Mouse (Mus musculus): ENCODE results near the gene Lef1. TPM values are rescaled to one million over a fixed set of nuclear protein-coding genes. Genes with fewer than 3 reads are reported as not detected.

Lef1 gene
- 27.7 and 48.5 TPM in 2 replicates for polyA plus RNA-seq (2012; rRNA removed; ENCODE audit: low replicate concordance)

GRCm38 (mm10) chr3:131110191-131111150, at the start of gene Lef1:
TSS of gene Lef1 (plus strand) at chr3:131110471.

GRCm38 (mm10) chr3:131271559-131272373, 161.5 kb downstream of the Lef1 start, which contains the start of gene Hadh:
TSS of gene Hadh (minus strand) at chr3:131272101.

Other genes with a start within 250 kb of the Lef1 start
- 262 and 359 TPM in 2 replicates for gene Hadh, start 161.6 kb downstream of the Lef1 start, polyA plus RNA-seq (2012; rRNA removed; ENCODE audit: low replicate concordance)
- 6.9 and 10.3 TPM in 2 replicates for gene Cyp2u1, start 192.8 kb downstream of the Lef1 start, polyA plus RNA-seq (2012; rRNA removed; ENCODE audit: low replicate concordance)